9 mouse cellular contexts compared by ENCODE assay signal in genomic region chr16:21247871-21248712, GRCm38 (mm10). TPM values are rescaled to one million over a fixed set of nuclear protein-coding genes. Genes with fewer than 3 reads are reported as not detected.
DNase-seq lines count a peak whose midpoint lies in the region; ATAC-seq and TF ChIP-seq lines count a peak whose summit lies in the region.
"Had no signal": no experiment of that assay in that cellular context is flagged by ENCODE, and none has a peak within 500 bp of the region (broad histone marks: within the 10 kb centered on the region; RNA-seq: fewer than 3 reads in every experiment).

No protein-coding gene starts in this region.

- peaks cover 20% of the 10 kb centered on the region for H3K4me1 ChIP-seq in forebrain, embryonic 11.5 days (replicated peaks; ENCODE audit: control insufficient read depth, insufficient read depth, low read length)
- peaks cover 17% of the 10 kb centered on the region for H3K4me1 ChIP-seq in liver, postnatal 0 days (ENCODE audit: insufficient read depth)

- TF ChIP-seq EP300 in liver, postnatal 0 days (IDR thresholded peaks at IDR 0.05; ENCODE audit: low read depth), result no peak

- H3K4me3 ChIP-seq in forebrain, embryonic 11.5 days (ENCODE audit: low read depth, low read length), result peak overlapping the region; percentile 30
- H3K4me3 ChIP-seq in liver, postnatal 0 days (ENCODE audit: low read depth, low read length), result peak overlapping the region; percentile 23

- DNase-seq in thymus, postnatal 4 days, result peak; percentile 23
- no peak for DNase-seq in thymus, adult 18-20 months
- DNase-seq in forebrain, embryonic 11.5 days (ENCODE audit: low spot score), result peak; percentile 73
- peak; percentile 77 to 87 for DNase-seq in heart, postnatal 10 days
- peak; percentile 79 for DNase-seq in kidney, postnatal 14 days
- peak; percentile 25 for DNase-seq in liver, postnatal 0 days
- peak; percentile 72 for DNase-seq in ovary, adult 18-20 months (ENCODE audit: low spot score)
- no peak for DNase-seq in spleen, postnatal 10 days (ENCODE audit: low spot score in 2 of 2)

- no peak overlapping the region for H3K27ac ChIP-seq in forebrain, embryonic 11.5 days (ENCODE audit: low read depth, low read length)
- H3K27ac ChIP-seq in liver, postnatal 0 days (ENCODE audit: low read depth), result no peak overlapping the region

- ATAC-seq in forebrain, embryonic 11.5 days (replicated peaks; ENCODE audit: low FRiP score), result no peak
- no peak for ATAC-seq in liver, postnatal 0 days

- WGBS in forebrain, embryonic 11.5 days, result 2% methylated on average over 38 of the region's 38 CpGs
- WGBS in liver, postnatal 0 days (ENCODE audit: insufficient replicate concordance), result 4% methylated on average over 38 of the region's 38 CpGs

- peak overlapping the region; percentile 72 for H3K4me2 ChIP-seq in forebrain, embryonic 11.5 days (ENCODE audit: low read depth, low read length, severe bottlenecking)
- H3K4me2 ChIP-seq in liver, postnatal 0 days (ENCODE audit: low read depth, low read length), result peak overlapping the region; percentile 49

- TF ChIP-seq CTCF in liver, postnatal 0 days (IDR thresholded peaks at IDR 0.05; ENCODE audit: low read depth), result no peak

- peak overlapping the region; percentile 47 for H3K9ac ChIP-seq in forebrain, embryonic 11.5 days (ENCODE audit: low read length)
- H3K9ac ChIP-seq in liver, postnatal 0 days (replicated peaks), result no peak overlapping the region

- H3K36me3 ChIP-seq in forebrain, embryonic 11.5 days (ENCODE audit: control insufficient read depth, insufficient read depth, low read length), result no peaks in the 10 kb centered on the region
- no peaks in the 10 kb centered on the region for H3K36me3 ChIP-seq in liver, postnatal 0 days (replicated peaks; ENCODE audit: insufficient read depth, low read length)

- intact Hi-C loops in heart, postnatal 10 days (cut with DNase I), result loop anchor here (2.0 to 5.0 kb wide), 3 partner anchors 41 to 144 kb away; no protein-coding TSS in a partner anchor

- no peaks in the 10 kb centered on the region for H3K9me3 ChIP-seq in forebrain, embryonic 11.5 days (ENCODE audit: control insufficient read depth, low read length)
- H3K9me3 ChIP-seq in liver, postnatal 0 days (ENCODE audit: low read length), result no peaks in the 10 kb centered on the region

- peaks cover 35% of the 10 kb centered on the region for H3K27me3 ChIP-seq in forebrain, embryonic 11.5 days (ENCODE audit: control insufficient read depth, insufficient read depth, low read length)
- peaks cover 54% of the 10 kb centered on the region for H3K27me3 ChIP-seq in liver, postnatal 0 days (ENCODE audit: insufficient read depth, low read length)

RNA-seq across cellular contexts. Expression of gene Ephb3, which starts 43.5 kb away (rescaled TPM):
- polyA plus RNA-seq in forebrain, embryonic 11.5 days (2014; fragmentation: Nextera tagmentation; extraction: Ambion mirVana), result 14.8 and 14.9 TPM in 2 replicates
- 10 to 100 TPM in 1 of 2 experiments, 1 to 10 TPM in 1; 8.4 to 11.7 TPM for total RNA-seq in heart, postnatal 10 days (2021)
- polyA plus RNA-seq in liver, postnatal 0 days (2015; fragmentation: Nextera tagmentation; extraction: Ambion mirVana), result 0.18 and 0.34 TPM in 2 replicates
- total RNA-seq: CH12.LX had no signal

Comparison
In these comparisons a context has a peak if more than half of its experiments do, and no peak if none do; other contexts are left out.
1. DNase-seq: peak in thymus, postnatal 4 days (single experiment), forebrain, embryonic 11.5 days (single experiment), heart, postnatal 10 days (2 of 2), kidney, postnatal 14 days (single experiment), liver, postnatal 0 days (single experiment) and ovary, adult 18-20 months (single experiment); none in thymus, adult 18-20 months (0 of 2) and spleen, postnatal 10 days (0 of 2).
2. RNA of gene Ephb3, which starts 43.5 kb away (polyA plus RNA-seq): 14.8 to 14.9 TPM in forebrain, embryonic 11.5 days; 0.18 to 0.34 TPM in liver, postnatal 0 days; every median in the first group is over 10 times any median in the second.